Mouse (Mus musculus): ENCODE results near the gene Gm42742.

- TF ChIP-seq EP300 (optimal IDR thresholded peaks at IDR 0.05) = no peak
- no peak for TF ChIP-seq CTCF (IDR thresholded peaks at IDR 0.05; ENCODE audit: low read depth)
Observed at GRCm38 (mm10) chr7:126984667-126985444, 36.0 kb downstream of the Gm42742 start.
